Mouse (Mus musculus) induced T-regulatory cell, adult 2 months (primary cell): ENCODE measurements around the gene Zfp239.

ENCODE experiments used
- DNase-seq: peaks from one replicate; pipeline ENCODE4 v3.0.0-alpha.2; 2012; ENCODE audit warnings: low read depth

The Zfp239 gene

DNA sequence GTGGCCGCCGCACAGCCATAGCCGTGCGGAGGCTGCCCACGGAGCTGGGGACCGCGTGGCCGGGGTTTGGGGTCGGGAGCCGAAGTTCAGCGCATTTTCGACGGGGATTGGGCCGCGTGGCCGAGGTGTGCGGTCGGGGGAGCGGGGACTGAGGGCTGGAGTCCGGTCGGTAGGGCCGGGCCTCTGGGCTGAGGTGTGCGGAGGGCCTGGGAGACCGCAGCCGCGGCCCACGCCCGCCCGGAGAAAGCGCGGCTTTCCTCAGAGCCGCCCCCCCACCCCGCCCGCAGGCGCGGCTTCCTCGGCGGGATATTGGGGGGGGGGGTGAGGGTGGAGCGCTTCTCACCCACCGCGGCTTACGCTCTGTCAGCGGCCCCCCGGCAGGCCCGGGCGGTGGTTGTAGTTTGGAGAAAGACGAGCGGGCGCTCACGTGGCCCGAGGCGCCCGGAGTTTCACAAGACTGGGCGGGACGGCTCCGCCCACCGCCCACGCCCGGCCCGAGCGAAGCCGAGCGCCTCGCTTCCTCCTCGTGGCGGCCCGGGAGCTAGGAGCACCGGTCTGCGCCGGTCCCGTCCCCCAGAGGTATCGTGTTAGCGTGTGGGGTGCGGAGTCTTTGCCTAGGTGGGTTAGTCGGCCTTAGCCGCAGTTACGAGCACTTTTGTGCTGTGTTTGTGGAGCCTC is 45.5 kb downstream of the Zfp239 start:
- DNase-seq = peak; percentile 96

DNA sequence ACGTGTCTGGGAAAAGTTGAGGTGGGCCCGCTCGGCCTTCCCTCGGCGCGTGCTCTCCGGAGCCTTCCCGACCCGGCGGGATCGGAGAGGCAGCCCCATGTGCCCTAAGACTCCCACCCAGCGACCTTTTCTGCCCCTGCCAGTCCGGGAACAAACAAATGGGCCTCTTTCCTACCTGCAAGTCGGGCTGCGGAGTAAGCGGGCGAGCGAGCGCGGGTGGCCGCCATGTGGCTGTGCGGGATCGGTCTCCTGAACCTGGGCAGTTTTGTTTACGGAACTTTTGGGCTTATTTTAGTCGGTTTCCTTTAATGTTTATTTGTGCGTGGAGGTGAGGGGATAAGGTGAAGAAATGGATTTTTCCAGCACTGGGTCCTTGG is 46.1 kb downstream of the Zfp239 start:
- no peak for DNase-seq

DNA sequence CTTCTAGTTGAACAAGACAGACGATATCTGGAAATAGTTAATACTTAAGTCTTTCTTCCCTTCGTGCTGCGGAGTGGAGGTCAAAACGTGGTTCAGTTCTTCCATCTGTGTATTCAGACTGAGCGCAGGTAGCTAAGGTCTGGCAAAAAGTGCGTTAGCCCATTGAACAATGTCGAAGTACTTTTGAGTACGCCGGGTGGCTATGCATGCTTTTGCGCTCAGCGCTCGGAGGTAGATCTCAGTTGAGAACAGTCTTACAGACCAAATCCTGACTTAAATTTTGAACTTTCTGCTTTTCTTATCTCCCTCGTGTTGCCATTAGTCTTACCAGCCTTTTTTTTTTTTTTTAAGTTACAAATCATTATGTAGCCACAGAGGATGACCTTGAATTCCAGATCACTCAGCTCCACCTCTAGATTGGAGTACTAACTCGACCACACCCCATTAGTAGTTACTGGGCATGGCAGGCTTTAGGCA is 46.6 kb downstream of the Zfp239 start:
- DNase-seq = peak; percentile 65

DNA sequence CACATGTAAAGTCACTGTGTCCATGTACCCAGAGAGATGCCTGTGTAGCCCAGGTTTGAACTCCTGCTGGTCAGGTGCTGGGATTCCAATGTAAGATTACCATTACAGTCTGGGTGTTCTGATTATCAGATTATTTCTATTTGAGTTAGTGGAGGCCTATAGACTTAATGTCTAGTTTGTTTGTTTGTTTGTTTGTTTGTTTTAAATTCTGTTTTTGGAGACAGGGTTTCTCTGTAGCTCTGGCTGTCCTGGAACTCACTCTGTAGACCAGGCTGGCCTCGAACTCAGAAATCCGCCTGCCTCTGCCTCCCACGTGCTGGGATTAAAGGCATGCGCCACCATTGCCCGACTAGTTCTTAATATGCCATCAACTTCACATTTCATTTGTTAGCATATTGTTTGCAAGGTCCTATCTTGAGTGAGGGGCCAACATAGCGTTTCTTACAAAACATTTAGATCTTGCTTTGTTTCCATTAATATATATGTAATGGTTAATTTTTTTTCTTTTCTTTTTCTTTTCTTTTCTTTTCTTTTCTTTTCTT is 48.3 kb downstream of the Zfp239 start:
- DNase-seq = no peak

DNA sequence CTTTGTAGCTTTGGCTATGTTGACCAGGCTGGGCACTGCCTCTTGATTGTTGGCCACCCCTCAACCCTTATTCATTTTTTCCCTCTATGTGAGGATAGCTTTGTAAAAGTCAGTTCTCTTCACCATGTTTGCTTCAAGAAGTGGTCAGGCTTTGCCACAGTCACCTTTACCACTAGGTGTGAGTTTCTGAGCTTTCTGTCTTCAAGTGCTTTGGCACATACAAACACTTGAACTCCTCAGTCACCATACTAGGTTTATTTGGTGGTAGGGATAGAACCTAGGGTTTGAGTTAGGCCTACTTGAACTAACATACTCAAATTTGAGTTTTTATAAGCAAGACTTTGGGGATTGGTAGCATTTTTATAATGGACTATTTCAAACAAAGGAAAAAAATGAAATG is 52.6 kb downstream of the Zfp239 start:
- peak; percentile 51 for DNase-seq

DNA sequence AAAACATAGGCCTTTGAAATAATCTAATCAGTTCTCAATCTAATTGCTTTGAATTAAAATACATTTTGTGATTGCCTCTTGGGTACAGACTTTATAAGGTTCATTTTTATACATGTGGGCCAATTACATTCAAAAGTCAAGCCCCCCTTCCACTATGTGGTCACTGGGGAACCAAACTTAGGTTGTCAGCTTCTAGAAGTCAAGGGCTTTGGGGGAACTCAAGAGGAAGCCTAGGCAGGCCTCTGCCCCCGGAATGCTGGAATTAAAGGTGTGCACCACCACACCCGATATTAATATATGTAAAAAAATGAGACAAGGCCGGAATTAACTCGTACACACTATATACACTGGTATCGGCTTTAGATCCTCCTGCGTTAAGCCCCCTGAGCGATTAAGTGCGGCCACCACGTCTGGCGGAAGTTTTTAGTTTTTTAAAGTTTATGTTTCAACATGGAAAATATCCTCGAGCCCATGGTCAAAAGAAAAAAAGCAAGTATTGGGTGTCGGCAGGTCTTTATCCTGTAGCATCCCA is 54.4 kb downstream of the Zfp239 start:
- no peak for DNase-seq

DNA sequence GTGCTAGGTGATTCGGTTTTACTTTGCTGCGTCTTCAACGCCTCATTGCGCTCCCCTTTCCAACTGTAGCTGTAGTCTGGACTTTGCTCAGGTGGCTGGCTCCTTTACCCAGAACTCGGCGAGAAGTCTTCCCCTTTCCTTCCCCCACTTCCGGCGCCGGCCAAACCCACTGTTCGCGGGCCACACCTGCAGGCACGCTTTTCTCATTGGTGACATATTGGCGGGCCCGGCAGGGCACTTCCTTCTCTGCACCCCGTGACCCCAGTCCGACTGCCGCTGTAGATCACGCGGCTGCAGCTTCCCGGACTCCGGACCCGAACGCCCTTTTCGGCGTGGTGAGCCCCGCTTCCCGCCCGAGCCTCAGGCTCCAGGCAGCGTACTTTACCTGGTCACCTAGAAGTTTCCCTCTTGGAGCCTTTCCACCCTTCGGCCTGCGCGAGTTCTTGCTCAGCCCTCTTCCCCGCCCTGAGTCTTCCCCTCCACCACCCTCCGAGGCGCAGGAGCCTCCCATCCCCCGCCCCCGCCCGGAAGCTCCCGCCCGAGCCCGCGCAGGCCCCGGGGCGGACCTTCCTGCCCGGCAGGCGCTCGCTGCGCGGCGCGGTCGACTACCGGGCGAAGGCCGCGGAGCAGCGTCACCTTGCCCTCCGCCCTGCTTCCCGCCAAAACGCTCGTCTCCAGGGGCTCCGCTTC is 55.0 kb downstream of the Zfp239 start:
- DNase-seq = peak; percentile 94

DNA sequence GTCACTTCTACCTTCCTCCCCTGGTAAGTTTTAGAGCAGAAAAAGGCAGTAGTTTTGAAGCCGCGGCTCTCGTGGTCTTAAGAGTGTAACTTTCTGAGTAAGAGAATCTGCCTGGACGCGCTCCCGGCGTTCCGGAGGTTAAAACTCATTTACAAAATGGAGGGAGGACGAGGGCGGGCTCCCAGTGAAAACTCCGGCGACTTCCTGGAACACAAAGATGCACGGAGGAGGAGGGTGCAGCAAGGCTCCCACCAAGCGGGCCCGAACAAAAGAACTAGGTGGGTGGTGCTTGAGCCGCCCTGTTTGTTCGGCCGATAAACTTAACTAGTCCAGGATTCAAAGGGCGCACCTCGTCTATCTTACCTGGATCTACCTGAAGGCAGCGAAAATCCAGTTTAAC is 55.7 kb downstream of the Zfp239 start:
- DNase-seq = peak; percentile 88

DNA sequence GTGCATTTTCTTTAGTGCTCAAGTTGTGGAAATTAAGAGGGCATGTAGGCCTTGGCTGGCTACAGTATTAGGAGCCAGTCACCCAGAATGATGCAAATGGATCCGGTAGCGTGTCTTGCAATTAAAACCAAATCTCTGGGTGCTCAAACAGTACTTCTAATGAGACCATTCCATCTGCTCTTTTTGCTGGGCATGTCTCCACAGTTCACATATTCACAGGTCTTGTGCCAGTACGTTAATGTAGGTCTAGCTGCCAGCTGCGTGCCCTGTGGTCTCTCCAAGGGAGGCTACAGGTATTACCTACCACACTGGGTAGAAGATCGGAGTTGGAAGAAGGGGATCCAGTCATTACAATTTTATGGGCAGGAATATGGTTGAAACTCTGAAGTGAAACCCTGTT is 56.1 kb downstream of the Zfp239 start:
- peak; percentile 48 for DNase-seq

DNA sequence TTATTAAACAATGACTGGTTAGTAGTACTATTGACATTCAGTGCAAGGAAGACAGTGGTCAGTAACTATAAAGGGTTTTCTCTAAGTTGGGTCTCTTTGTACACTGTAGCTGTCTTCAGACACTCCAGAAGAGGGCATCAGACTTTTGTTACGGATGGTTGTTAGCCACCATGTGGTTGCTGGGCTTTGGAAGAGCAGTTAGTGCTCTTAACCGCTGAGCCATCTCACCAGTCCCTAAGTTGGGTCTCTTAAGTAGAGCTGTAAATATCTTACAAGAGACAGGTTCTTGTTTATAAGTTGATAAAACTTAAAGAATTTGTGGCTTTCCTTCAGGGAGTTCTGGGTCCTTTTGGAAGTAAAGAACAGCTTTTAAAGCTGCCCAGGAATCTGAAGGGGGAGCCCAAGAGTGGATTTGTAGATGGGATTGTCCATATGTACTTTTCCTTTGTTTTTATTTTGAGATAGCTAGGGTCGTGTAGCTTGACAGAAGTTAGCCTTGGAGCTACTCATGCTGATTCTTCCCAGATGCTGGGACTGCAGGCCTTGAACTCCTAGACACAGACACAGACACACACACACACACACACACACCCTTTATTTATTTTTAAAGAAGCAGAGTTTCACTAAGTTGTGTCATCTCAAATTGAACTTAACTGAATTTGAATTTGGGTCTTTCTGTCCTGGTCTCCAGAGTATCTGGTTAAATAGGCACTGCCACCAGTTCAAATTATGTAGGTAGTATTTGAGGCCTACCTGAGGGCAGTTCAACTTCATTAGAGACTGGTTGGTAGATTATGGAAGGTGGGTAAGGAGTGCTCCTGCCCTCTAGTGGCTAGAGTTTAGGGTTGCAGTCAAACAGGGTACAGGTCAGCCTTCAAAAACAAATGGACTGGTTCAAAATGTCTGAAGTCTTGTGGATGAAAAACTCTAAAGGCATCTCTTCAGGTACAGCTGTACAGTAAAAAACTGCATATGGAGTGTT is 59.0 kb downstream of the Zfp239 start:
- DNase-seq = peak; percentile 89

DNA sequence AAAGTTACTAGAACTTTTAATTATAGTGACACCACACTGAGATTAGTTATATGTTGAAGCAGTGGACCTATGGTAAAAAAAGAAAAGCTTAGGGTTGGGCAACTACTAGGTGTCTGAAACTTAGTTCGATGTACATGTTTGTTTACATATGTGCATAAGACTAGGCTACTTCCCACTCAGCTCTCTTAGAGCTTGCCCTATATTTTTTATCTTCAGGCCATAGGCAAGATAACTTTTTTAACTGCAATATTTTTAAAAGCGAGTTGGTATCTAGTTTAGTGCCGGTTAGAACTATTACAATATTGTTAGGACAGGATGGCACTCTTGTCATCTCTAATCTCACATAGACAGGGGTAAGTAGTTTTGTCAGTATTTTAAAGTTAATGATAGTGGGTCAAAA is 60.1 kb downstream of the Zfp239 start:
- DNase-seq = no peak
